Mouse (Mus musculus) E14TG2a.4 (cell line): ENCODE measurements at regions not wholly inside any gene's neighbourhood (a gene's known extent, or its start where the extent isn't known, plus 50 kb on each side); places are given as distances from the start of the nearest gene placed in this dataset.

ENCODE experiments used
- CTCF ChIP-seq: conservative IDR thresholded peaks from 2 replicates; pipeline ENCODE4 v1.5.1; 2014; ENCODE audit warnings: low read length
- POU5F1 ChIP-seq: IDR thresholded peaks from 2 replicates; pipeline ENCODE4 v1.6.1; 2014; ENCODE audit warnings: low read length, borderline replicate concordance

DNA sequence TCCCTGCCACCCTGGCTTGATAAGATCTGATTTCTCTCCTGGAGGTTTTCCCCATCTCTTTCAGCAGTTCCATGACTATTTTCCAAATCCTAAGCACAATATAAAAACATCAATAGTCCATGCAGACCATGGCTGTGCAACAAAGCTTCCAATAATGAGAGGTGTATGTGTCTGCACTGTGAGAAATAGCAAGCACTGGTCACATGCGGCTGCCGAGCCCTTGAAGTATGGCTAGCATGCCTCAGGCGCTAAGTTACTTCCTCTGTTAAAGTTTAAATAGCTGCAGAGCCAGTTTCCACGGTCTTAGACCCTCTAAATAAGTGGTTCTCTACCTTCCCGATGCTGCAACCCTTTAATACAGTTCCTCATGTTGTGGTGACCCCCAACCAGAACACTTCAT lies 306.6 kb downstream of the Bbx start:
- no peak for TF ChIP-seq CTCF
- TF ChIP-seq POU5F1 = no peak
